Mouse (Mus musculus) adrenal gland, postnatal 36 days (tissue): ENCODE data around the gene Polr3gl. TPM values are rescaled to one million over a fixed set of nuclear protein-coding genes. Genes with fewer than 3 reads are reported as not detected.

Experiments used
- DNase-seq, 2 experiments: peaks; one replicate each; pipeline ENCODE4 v3.0.0; 2021; ENCODE audit warnings: mixed read lengths in 1 of 2
- total RNA-seq, 2 experiments: library from RNA; stranded (reverse); gene quantifications; 2 replicates each; pipeline ENCODE4 v1.2.3; 2021

Polr3gl gene
- total RNA-seq, 2 experiments from 2014 or later: 29.4 to 33.3 TPM

DNA sequence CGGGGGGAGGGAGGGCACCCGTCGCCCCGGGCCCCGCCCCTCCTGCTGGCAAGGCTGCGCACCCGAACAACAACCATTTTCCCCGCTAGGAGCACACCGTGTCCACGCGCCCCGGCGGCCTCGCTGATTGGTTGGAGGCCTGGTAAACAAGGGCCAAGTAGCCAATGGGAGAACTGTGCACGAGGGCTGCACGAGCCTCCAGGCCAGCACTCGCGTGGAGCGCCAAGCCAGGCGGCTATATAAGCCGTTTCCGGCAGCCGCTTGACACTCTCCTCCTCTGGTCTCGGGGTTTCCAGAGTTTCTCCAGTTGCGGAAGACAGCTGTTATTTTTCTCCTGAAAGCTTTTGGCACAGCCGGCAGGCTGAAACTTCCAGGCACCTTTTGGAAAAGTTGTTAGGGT is 36.3 kb downstream of the Polr3gl start, which contains the start of gene Txnip:
Txnip (plus strand) TSS at position 264 of the 400 bp plus-strand sequence.
- DNase-seq: peak; percentile 100

DNA sequence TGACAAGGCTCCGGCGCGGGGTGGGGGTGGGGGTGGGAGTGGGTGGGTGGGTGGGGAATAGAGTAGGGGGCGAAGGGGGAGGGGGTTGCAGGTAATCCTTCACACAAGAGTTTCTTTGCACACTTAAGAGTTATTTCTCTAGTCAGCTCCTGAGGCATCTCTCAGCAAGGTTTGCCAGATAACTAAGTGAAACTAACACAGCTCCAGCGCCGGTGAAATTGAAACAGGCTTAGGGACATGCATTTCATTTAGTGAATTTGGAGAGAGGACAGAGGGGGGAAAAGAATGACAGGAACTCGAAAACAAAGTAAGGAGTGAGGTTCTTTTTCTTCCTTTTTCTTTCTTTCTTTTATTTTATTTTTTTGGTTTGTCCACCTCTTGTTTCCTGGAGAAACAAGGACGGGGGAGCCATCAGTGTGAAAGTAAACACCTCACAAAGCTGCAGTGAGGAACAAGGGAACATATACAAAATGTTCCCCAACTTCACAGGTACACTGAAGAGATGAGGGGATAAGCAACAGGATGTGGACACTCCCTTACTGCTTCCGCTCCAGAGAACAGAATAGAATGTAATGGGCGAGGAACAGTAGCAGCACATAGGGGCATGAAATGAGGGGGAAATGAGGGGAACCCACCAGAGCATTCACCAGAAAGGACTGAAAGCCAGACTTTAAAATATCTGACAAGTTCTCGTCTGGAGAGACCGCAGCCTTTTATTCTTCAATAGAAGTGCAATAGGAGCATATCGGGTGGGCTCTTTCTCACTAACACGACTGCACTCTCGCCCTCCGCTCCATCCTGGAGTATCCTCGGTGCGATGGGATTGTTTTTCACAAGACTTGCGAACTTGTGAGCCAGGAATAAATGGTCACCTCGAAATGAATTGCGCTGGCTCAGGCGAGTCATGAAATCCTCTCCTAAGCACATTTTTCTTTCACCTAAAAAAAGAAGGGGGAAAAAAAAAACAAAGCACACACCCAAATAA is 37.0 kb downstream of the Polr3gl start:
- DNase-seq: no peak

DNA sequence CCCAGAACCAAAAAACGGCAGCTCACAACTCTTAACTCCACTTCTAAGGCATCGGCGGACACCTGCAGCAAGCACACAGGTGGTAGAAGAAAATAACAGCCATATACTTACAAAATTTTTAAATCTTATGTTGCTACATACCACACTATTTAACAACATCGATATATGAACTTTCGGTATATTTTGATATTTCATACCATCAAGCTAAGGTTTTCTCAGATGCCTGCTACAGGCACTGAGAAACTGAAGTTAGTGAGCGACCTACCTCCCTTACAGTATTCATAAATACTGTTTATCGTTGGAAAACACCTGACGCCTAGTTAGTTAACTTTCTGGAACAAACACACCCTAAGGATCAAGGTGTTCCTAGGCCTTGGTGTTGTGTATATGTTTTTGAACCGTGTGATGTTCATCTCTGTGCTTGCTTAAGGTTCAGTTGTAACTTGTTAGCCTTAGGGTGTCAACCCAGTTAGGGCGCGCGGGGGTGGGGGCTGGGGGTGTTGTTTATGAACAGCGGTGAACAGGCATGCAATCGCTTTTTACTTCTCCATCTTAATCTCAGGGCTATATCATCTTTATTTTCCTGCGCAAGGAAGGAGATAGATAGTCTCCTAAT is 37.9 kb downstream of the Polr3gl start:
- DNase-seq: no peak

DNA sequence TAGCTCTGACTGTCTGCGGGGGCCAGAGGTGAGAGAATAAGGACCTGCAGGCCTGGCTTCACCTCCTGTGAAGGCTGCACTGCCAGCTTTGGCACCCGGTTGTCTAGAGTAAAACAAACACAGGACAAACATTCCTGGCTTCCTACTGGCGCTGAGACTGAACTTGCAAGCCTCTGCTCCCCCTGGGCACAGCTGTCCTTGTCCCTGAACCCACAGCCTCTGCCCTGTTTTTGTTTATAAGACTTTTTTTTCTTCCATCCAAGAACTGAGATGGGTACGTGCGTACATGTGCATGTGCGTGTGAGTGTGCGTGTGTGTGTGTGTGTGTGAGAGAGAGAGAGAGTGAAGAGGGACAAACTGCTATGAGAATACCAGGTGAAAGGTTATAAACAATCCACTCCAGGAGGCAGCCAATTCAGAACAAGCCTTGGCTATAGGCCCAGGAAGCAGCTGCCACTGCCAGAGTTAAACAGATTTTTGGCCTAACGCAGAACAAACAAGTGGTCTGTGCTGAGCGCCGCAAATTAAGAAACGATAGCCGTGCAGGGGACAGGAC is 38.9 kb downstream of the Polr3gl start:
- peak; percentile 71 to 77 for DNase-seq

DNA sequence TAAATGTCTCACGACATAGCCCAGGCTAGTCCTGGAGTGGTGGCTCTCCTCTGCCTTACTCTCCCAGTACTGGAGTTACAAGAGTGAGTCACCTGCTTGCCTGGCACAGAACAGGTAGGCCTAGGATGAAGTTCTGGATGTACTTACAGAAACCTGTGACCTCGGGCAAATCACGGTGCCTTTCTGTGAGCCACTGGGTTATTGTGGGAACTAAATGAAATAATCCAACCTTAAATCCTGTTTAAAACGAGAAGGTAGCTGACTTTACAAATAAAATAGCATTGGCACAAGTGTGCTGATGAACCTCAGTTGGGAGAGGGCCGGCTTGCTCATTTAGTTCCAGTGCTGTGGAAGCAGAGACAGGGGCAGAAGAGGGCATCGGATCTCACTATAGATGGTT is 39.7 kb downstream of the Polr3gl start:
- no peak for DNase-seq

DNA sequence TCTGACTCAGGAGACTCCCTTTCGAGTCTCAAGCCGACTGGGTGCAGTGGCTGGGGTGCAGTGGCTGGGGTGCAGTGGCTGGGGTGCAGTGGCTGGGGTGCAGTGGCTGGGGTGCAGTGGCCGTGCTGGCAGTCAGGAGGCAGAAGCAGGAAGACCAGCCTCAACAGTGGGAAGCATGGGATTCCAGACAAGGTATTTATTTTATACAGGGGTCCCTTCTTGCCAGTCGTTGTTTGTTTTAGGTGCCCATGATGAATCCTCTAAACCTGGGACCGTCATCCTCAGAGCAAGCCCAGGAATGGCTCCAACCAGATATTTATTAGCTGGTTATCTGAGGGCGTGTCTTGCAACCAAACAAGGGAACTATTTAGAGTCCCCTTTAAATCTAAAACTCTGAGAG is 40.4 kb downstream of the Polr3gl start:
- DNase-seq: no peak

DNA sequence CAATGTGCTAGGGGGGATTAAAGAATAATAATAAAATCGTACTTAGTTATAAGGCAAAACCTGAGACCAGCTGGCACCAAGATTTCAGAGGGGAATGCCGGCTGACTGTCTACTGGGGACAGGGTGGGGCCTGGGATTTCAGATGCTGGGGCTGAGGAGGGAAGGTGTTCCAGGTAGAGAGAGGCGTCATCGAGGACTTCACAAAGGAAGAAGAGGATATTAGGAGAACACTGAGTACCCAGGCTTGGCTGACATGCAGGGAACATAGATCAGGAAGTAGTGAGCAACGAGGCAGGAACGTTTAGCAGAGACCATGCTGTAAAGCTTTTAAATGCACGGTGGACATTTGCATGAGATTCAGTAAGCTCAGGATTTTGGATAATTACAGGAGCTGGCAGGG is 42.1 kb downstream of the Polr3gl start:
- DNase-seq: no peak

DNA sequence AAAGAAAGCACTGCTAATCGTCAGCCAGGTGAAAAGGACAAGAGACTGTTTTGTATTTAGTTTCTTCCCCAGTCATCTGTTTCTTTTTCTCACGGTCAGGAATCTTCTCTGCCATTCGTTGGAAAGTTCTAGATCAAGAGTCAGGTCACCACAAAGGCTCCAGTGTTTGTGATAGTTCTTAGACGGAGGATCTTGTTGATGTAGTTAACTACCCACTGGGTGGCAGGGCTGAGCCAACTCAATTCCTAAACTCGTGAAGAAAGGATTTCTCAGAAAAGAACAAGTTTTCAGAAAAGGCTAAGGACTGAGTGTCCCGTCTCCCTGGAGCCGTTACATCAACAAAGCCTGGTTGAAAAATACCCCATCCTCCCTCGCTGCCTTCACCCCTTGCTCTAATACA is 42.8 kb downstream of the Polr3gl start:
- peak; percentile 62 to 80 for DNase-seq

DNA sequence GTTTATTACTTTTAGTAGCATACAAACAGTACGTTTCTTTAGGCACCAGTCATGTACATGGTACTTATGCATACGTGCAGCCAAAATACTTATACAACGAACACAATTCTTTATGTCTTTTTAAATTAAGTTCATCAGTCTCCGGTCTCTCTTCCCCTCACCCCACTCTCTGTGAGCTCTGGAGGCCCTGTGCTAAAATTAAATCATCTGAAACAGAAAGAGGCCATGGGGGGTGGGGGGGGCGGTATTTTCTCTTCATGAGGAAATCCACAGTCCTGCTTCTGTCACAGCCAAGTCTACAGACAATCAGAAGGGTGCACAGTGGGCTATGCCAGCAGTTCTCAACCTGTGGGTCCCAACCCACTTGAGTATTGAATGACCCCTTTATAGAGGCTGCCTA is 44.6 kb downstream of the Polr3gl start:
- no peak for DNase-seq

DNA sequence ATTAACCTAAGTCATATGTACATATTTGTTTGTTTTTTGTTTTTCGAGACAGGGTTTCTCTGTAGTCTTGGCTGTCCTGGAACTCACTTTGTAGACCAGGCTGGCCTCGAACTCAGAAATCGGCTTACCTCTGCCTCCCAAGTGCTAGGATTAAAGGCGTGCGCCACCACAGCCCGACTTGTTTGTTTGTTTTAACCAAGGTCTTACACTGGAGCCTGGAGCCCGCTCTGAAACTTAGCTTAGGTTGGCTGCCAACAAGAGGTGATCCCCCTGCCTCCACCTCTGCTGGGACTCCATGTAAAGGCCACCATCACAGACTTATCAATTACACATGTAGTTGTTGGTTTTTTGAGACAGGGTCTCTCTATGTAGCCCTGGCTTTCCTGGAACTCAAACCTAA is 45.2 kb downstream of the Polr3gl start:
- DNase-seq: no peak

DNA sequence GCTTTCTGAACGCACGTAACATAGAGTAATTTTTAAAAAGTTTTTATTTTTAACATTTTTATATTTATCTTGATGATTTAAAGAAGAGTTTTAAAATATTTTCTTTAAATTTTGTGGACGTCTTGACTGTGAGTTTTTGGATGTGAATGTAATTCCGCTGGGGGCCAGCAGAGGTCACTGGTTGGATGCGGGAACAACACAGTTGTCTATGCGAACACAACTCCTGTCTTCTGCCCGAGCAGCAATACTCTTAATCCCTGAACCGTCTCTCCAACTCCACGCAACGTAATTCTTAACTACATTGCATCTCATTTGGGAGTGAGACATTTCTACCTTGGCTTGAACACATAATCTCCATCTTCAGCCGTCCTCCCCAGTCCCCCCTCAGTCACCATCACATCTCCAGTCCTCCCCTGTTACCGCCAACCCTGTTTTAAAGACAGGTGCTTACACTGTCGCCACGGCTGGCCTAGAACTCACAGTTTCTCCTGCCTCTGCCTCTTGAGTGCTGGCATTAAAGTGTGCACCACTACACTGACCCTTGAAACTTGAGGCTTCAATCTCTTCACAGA is 46.5 kb downstream of the Polr3gl start:
- peak; percentile 78 to 85 for DNase-seq

DNA sequence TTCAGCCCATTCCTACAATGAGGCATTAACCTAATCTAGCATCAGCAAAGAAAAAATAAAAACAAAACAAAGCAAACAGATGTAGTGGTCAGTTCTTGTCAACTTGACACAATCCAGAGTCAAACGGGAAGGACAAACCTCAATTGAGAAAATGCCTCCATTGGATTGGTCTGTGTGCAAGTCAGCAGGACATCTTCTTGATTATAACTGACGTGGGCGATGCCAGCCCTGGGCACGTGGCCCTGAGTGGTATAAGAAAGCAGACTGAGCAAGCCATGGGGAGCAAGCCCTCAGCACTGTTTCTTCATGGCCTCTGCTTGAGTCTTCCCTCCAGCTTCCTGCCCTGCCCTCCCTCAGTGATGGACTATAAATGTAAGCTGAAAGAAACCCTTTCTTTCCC is 47.1 kb downstream of the Polr3gl start:
- DNase-seq: no peak

DNA sequence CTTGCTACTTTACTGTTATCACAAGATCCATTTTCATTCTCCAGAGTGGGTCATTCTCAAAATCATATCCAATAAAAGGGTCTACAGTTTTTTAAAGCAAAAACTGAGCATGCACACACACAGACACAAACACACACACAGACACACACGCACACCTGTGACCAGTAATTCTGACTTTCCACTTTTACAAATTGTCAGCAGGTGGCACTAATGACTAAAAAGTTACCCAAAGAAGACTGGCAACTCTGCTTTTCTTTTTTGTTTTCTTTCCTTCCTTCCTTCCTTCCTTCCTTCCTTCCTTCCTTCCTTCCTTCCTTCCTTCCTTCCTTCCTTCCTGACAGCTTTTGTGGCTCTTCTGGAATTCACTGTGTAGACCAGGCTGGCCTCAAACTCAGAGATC is 48.4 kb downstream of the Polr3gl start:
- no peak for DNase-seq

DNA sequence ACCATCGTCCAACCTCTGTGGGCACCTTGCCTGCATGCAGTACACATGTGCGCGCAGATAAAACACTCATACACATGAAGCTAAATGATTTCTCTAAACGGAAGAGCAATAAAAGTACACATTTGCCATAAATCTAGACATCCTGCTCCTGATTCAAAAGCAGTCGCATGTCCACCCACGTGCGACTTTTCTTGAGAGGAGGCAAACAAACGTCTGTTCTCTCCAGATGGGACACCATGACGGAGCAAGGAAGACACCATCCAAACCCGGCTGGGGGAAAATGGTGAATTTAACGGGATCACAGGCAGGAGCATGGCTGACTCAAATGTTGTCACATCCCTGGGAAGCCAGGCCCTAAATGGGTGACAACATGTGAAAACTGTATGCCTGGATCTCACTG is 50.6 kb downstream of the Polr3gl start:
- DNase-seq: no peak

DNA sequence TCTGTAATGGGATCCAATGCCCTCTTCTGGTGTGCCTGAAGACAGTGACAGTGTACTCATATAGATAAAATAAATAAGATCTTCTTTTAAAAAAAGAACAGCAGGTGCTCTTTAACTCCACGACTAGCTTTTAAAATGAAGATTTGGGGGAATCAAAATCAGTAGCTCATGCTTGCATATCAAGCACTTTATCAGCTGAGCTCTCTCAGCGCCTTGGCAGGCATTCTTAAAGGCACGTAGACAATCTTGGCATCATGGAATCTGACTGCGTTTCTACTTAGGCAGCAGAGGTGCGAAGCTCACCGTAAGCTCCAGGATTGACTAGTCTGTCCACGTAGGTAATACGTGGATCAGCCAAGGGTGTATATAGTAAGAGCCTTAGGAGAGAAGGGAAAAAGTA is 51.4 kb downstream of the Polr3gl start:
- DNase-seq: no peak

DNA sequence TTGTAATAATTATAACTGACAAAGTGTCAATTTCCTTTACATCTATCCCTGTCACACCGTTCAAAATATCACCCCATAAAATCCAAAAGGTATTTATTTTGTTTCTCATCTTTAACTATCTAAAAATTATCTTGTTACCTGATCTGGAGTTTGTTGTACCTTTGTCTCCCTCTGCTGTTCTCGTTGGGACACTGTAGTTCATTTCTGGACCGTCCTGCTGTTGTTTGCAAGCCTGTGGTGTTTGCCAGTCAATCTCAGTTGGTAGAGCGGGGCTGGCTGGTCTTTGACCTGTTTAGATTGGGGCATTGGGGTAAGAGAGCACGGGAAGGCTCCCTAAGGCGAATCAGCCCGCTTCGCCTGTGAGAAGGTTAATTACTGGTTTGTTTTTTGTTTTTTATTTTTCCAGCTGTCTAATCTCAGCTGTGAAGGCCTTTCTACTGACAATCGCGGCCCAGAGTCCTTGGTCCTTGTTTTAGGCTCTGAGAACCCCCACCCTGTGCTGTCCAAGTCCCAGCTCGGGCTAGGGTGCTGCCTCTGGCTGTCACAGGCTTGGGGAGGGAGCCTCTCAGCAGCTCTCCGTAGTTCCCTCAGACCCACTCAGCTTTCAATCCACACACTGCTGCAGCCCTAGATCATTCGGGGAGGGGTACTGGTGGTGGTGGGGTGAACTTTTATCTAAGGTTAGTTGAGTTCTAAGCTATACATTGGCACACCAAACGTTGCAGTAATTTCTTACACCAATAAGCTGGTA is 52.5 kb downstream of the Polr3gl start:
- no peak for DNase-seq

DNA sequence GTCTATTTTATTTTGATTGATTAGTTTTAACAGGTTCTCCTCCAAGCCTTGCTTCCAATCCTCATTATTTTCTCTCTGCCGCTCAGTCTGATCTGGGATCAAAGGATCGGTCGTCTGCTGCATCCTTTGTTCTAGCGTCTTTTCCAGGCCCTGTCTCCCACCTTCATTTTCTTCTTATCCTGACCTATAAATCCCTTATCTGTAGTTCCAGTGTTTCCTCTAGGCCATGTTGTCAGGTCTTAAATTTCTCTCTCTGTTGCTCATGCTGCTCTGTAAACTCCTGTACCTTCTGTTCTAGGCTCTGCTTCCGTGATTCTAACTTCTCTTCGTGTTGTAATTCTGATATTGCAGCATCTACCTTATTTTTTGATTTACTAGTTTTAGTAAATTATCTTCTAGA is 53.2 kb downstream of the Polr3gl start:
- DNase-seq: no peak

DNA sequence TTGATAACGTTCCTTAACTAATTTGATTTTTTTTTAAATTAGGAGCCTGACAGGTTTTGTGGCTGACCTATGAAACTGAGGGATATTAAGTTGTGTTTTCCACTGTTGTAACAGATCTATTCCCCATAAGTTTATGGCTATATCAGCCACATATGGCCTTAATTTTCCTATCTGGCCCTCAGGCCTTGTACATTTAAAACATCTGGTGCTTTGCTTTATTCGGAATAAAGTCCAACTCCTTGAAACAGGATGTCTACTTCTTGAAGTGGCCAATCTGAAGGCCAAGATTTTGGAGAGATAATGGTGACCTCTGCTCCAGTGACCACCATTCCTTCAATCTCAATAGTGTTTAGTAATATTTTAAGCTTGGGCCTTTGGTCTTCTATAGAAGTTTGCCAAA is 54.7 kb downstream of the Polr3gl start:
- DNase-seq: no peak

DNA sequence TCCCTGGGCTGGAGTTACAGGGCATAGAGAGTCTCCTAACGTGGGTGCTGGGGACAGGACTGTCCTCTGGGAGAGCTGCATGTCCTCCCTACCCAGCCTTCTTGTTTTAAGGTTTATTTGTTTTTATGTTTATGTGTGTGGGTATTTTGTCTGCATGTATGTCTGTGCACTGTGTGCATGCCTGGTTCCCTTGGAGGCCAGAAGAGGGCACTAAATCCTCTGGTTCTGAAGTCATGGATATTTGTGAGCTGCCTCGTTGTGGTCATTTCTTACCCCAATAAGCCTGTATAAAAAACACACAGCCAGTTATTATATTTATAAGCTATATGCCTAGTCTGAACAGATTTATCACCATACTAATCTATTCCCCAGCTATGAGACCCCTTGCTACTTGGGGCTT is 59.7 kb downstream of the Polr3gl start:
- DNase-seq: no peak

DNA sequence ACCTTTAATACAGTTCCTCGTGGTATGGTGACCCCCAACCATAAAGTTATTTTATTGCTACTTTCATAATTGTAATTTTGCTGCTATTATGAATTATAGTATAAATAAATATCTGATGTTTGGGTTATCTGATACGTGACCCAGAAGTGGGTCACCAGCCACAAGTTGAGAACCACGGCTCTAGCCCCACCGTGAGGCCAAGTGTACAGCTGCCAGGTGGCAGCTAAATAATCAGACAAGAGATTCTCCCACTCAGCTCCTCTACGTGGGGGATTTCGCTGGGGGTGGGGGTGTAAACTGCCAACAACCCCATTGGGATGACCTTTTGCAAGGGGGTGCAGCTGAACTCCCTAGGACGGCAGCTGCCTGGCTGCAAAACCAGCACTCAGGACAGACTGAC is 61.9 kb downstream of the Polr3gl start:
- DNase-seq: no peak

DNA sequence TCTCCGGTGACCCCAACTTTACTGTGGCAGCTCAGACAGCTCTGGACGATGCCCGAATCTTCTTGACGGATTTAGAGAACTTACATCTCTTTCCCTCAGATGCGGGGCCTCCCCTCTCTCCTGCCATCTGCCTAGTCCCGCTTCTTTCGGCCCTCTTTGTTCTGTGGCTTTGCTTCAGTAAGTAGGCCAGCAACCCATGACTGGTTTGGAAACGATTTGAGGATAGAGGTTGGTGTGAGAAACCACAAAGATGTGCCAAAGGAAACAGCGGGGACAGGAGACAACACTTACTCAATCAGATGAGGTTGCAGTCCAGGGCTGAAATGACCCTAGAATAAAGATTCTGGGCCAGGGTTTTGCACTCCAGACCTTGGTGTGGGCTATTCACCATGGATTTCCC is 65.5 kb downstream of the Polr3gl start:
- DNase-seq: no peak
